Mouse (Mus musculus): ENCODE data around the gene Rnf212.

GRCm38 (mm10) chr5:108701341-108702021, 73.3 kb downstream of the Rnf212 start:
- TF ChIP-seq POLR2A (IDR thresholded peaks at IDR 0.05; ENCODE audit: insufficient read depth, low read length) (no peak), CTCF (IDR thresholded peaks at IDR 0.05; ENCODE audit: low read depth, low read length) (no peak), EP300 (IDR thresholded peaks at IDR 0.05; ENCODE audit: insufficient read depth, low read depth, low read length) (no peak)

Measured in ES-Bruce4 (cell line).